Mouse (Mus musculus) embryonic facial prominence, embryonic 12.5 days (tissue): Measurements from ENCODE around the gene Cog2. TPM values are rescaled to one million over a fixed set of nuclear protein-coding genes. Genes with fewer than 3 reads are reported as not detected.

Source experiments
- ATAC-seq: fragments of 200-750 bp; cut with Nextera tagmentation; 2 replicates; pipeline ENCODE4 v1.8.0; 2017; ENCODE audit not compliant: insufficient number of reproducible peaks, insufficient read depth, low FRiP score, low TSS enrichment
- H3K27ac ChIP-seq: fragments of 300-500 bp; sonication (generic); 2 replicates; pipeline ENCODE4 v1.5.1; 2016; ENCODE audit warnings: mild to moderate bottlenecking
- H3K27me3 ChIP-seq: fragments of 300-500 bp; sonication (generic); 2 replicates; pipeline ENCODE4 v1.6.1; 2016; ENCODE audit warnings: mild to moderate bottlenecking, moderate library complexity
- H3K36me3 ChIP-seq: fragments of 300-500 bp; sonication (generic); 2 replicates; pipeline ENCODE4 v1.6.1; 2016; ENCODE audit warnings: mild to moderate bottlenecking
- H3K4me1 ChIP-seq: fragments of 300-500 bp; sonication (generic); 2 replicates; pipeline ENCODE4 v1.6.1; 2016
- H3K4me2 ChIP-seq: fragments of 300-500 bp; sonication (generic); replicated peaks from 2 replicates; pipeline ENCODE4 v1.6.1; 2016; ENCODE audit warnings: mild to moderate bottlenecking, moderate library complexity
- H3K4me3 ChIP-seq: fragments of 300-500 bp; sonication (generic); 2 replicates; pipeline ENCODE4 v1.5.1; 2016; ENCODE audit warnings: mild to moderate bottlenecking
- H3K9ac ChIP-seq: fragments of 300-500 bp; sonication (generic); 2 replicates; pipeline ENCODE4 v1.6.1; 2016; ENCODE audit warnings: mild to moderate bottlenecking, moderate library complexity
- H3K9me3 ChIP-seq: fragments of 300-500 bp; sonication (generic); 2 replicates; pipeline ENCODE4 v1.6.1; 2016; ENCODE audit warnings: mild to moderate bottlenecking, moderate library complexity
- WGBS: fragments of 180-500 bp; shearing (Covaris S2); methylation state at CpG from one replicate; pipeline ENCODE4 v1.1.7; 2016; 5-methylcytosine and 5-hydroxymethylcytosine counted together
- polyA plus RNA-seq: library from polyadenylated mRNA; unstranded; fragments of >200 nt; fragmentation: Nextera tagmentation; extraction: Ambion mirVana; gene quantifications from 2 replicates; pipeline ENCODE4 v1.2.1, GENCODE M21; 2016

Cog2 gene
- polyA plus RNA-seq, result 44.6 and 46.8 TPM in 2 replicates

DNA sequence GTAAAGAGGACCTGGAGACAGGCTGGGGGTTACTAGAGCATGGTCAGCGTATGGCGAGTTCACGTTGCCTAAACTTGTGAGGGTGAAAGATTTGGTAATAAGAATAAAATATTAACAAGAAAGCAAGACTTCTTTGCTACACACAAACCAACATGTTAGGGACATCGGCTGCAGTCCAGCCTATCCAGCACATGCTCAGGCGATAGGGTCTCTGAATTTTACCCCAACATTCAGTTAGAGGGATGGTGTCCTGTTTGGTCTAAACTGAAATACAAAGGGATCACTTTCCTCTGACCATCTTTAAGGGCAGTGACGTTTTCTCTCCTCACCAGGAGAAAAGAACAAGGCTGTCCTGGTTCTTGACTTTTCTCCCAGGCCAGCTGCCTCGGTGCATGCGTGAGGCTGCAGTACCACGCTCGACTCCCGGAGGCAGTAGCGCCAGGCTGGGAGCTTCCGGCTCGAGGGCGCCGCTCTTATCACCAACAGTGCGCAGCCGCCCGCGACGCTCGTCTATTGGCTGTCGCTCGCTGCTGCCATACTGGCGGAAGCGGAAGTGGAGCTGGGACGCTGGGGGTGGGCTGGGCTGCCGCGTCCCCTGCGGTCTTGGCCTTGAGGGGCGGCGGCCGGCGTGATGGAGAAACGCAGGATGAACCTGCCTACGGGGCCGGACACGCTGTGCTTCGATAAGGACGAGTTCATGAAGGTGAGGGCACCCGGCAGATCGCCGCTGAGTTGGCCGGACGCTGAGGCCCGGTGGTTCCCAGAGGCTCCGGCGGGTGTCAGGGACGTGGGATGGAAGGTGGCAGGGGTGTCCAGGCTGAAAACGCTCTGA is at the start of gene Cog2:
Gene Cog2 (plus strand): TSS at position 519 of the 832 bp plus-strand sequence.
- 10% methylated on average over 50 of the region's 50 CpGs for WGBS
- no peaks in the 10 kb centered on the region for H3K9me3 ChIP-seq

DNA sequence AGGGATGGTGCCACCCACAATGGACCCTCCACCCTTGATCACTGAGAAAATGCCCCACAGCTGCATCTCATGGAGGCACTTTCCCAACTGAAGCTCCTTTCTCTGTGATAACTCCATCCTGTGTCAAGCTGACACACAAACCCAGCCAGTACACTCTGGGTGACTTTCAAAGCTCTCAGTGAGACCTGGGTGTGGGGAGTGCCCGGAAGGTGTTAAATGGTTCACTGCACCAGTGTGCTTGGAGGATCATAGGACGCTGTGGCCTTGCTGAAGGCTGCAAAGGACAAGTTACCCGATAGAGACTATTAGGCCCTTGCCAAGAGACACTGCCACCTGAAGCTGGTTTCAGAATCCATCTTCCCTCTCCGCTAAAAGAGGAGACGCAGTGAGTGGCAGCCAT is 44.9 kb upstream of the Cog2 start:
- no peak overlapping the region for H3K9ac ChIP-seq
- no peak overlapping the region for H3K4me3 ChIP-seq
- H3K4me2 ChIP-seq, result no peak overlapping the region
- no peaks in the 10 kb centered on the region for H3K27me3 ChIP-seq
- ATAC-seq, result no peak
- no peaks in the 10 kb centered on the region for H3K9me3 ChIP-seq
- no peak overlapping the region for H3K27ac ChIP-seq
- no peaks in the 10 kb centered on the region for H3K4me1 ChIP-seq
- 78% methylated on average over 5 of the region's 5 CpGs for WGBS
- H3K36me3 ChIP-seq, result no peaks in the 10 kb centered on the region

More for the DNA sequence above, at the start of gene Cog2:
- peaks cover 9% of the 10 kb centered on the region for H3K4me1 ChIP-seq
- H3K27me3 ChIP-seq, result no peaks in the 10 kb centered on the region
- peaks cover under 1% of the 10 kb centered on the region for H3K36me3 ChIP-seq
- ATAC-seq, result peak; percentile 93
- no peak within 1 kb of the TSS for H3K27ac ChIP-seq
- peak within 1 kb of the TSS; percentile 89 for H3K4me3 ChIP-seq
- peak within 1 kb of the TSS; percentile 75 for H3K4me2 ChIP-seq
- H3K9ac ChIP-seq, result peak within 1 kb of the TSS; percentile 83

DNA sequence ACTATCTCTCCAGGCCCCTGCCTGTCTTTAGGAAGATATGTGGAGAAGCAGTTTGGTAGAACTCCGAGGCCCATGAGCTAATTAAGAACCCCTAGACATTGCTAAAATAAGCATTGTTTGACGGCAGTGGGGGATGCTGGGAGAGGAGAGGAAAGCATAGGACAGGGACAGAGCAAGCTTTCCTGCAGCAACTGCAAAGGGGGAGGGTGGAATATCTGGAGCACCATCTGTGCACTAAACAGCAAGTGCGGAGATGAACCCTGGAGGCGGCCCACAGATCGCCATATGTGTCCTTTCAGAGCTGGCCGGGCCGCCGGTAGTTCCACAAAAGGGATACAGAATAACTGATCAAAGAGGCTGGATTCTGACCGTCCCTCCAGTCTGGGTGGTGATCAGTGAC is 43.9 kb upstream of the Cog2 start:
- no peak for ATAC-seq
- Histone ChIP-seq H3K27me3 (no peaks in the 10 kb centered on the region), H3K4me2 (no peak overlapping the region), H3K9me3 (no peaks in the 10 kb centered on the region), H3K27ac (no peak overlapping the region), H3K4me3 (no peak overlapping the region), H3K36me3 (no peaks in the 10 kb centered on the region), H3K9ac (no peak overlapping the region), H3K4me1 (no peaks in the 10 kb centered on the region)
- 58% methylated on average over 9 of the region's 9 CpGs for WGBS

DNA sequence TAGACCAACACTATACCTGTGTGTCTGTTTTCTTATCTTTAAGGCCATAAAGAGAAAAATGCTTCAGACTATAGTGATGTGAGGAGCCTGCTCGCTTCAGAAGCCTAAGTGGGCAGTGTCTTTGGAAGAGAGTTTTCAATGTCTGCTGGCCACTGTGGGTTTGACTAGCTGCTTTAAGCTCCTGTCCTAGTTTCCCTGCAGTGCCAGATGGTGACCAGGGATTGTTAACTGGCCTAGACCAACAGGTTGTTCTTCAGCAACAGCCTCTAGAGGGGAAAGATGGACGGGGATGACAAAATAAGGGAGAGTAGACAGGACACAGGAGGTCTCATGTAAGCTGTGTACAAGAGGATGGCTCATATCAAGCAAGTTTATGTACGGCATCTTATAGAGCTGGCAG is 41.3 kb upstream of the Cog2 start:
- H3K4me3 ChIP-seq, result no peak overlapping the region
- WGBS, result 83% methylated on average over 3 of the region's 3 CpGs
- no peaks in the 10 kb centered on the region for H3K9me3 ChIP-seq
- H3K9ac ChIP-seq, result no peak overlapping the region
- ATAC-seq, result no peak
- H3K27me3 ChIP-seq, result no peaks in the 10 kb centered on the region
- H3K36me3 ChIP-seq, result no peaks in the 10 kb centered on the region
- H3K4me2 ChIP-seq, result no peak overlapping the region
- no peak overlapping the region for H3K27ac ChIP-seq
- H3K4me1 ChIP-seq, result no peaks in the 10 kb centered on the region

DNA sequence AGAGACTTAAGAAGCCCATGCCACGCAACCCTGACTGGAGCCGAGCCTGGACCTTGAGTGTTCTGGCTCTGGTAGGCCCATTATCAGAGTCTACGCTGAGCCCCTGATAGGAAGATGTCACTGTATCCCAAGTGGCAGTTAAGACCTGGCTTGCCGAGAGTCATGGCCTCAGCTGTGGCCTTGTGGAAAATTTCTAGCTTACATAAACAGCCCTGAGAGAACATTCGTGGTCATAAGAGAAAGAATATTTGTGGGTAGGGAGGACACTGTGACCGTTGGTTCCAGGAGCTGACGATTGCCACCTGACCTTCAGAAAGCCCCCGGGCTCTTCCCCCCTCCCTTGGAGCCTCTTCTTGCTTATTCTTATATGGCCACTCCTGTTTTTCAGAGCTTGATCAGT is 40.2 kb upstream of the Cog2 start:
- Histone ChIP-seq H3K4me2 (no peak overlapping the region), H3K27me3 (no peaks in the 10 kb centered on the region), H3K36me3 (no peaks in the 10 kb centered on the region), H3K4me3 (no peak overlapping the region), H3K9me3 (no peaks in the 10 kb centered on the region), H3K27ac (no peak overlapping the region), H3K4me1 (no peaks in the 10 kb centered on the region), H3K9ac (no peak overlapping the region)
- no peak for ATAC-seq
- 81% methylated on average over 8 of the region's 8 CpGs for WGBS

DNA sequence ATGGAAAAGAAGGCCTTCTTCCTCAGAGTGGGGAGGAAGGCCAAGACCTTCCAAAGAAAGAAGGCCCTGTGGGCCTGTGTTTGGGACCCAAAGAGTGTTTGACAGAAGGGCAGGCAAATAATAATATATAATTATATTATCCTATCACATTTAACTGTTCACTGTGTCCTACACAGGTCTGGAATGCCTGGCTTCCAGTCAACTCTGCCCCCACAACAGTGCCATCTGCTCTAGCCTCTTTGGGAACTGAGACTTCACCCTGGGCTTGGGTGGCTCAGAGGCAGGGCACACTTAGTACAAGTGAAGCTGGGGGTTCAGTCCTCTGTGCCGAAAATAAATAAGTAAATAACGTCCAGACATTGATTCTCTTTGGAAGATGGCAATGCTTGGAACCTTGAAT is 37.8 kb upstream of the Cog2 start:
- H3K27ac ChIP-seq, result no peak overlapping the region
- no peak for ATAC-seq
- H3K4me3 ChIP-seq, result no peak overlapping the region
- H3K9me3 ChIP-seq, result no peaks in the 10 kb centered on the region
- no peak overlapping the region for H3K9ac ChIP-seq
- no peaks in the 10 kb centered on the region for H3K36me3 ChIP-seq
- WGBS, result 84% methylated on average over 2 of the region's 2 CpGs
- H3K4me1 ChIP-seq, result 0 out of 2 replicates have a peak, but pooled peaks cover 3% of the 10 kb centered on the region
- H3K27me3 ChIP-seq, result no peaks in the 10 kb centered on the region
- H3K4me2 ChIP-seq, result no peak overlapping the region

DNA sequence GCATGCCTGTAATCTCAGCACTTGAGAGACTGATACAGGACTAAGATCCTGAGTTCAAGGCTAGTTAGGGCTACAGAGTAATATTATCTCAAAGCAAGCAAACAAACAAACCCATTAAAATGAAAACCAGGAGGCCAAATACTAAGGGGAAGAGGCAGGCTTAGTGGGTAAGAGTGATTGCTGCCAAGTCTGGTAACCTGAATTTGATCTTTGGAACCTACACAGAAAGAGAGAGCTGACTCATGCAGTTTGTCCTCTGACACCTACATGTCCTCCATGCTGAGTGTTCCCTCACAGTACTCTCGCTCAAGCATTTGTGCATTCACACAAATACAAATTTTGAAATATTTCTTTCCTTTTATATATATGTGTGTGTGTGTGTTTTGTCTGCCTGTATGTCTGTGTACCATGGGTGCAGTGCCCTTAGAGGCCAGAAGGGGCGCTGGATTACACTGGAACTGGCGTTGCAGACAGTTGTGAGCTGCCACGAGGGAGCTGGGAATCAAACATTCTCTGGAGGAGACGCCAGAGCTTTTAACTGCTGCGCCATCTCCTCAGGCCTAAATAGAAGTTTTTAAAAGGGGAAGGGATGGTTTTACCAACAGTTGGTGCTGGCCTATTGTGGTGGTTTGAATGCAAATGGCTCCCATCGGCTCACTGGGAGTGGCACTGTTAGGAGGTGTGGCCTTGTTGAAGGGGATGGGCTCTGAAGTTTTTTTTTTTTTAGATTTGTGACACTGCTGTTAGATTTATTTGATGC is 37.0 kb upstream of the Cog2 start:
- Histone ChIP-seq H3K9me3 (no peaks in the 10 kb centered on the region), H3K27ac (no peak overlapping the region), H3K9ac (no peak overlapping the region), H3K4me2 (no peak overlapping the region), H3K4me3 (no peak overlapping the region), H3K4me1 (0 out of 2 replicates have a peak, but pooled peaks cover 3% of the 10 kb centered on the region), H3K27me3 (no peaks in the 10 kb centered on the region), H3K36me3 (no peaks in the 10 kb centered on the region)
- ATAC-seq, result no peak
- 70% methylated on average over 7 of the region's 7 CpGs for WGBS

DNA sequence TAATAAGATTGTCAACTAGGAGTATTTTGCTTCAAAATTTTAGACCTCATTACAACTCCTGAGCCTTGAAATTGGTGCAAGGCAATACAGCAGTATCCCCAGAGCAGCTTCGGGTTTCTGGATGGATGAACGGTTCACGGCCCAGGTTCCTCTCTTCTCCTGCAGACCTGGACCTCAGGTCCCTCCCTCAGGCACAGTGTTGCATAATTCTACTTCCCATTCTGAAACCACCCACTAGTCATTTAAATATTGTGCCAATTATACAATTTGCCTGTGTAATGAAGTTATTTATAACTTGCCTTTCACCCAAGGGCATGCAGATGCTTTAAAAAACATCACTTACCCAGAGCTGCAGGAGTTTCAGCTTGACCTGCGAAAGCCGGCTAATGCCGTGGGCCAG is 31.3 kb upstream of the Cog2 start:
- Histone ChIP-seq H3K9me3 (no peaks in the 10 kb centered on the region), H3K9ac (no peak overlapping the region), H3K27me3 (no peaks in the 10 kb centered on the region), H3K4me1 (0 out of 2 replicates have a peak, but pooled peaks cover 3% of the 10 kb centered on the region), H3K4me2 (no peak overlapping the region), H3K36me3 (no peaks in the 10 kb centered on the region), H3K4me3 (no peak overlapping the region), H3K27ac (no peak overlapping the region)
- WGBS, result 92% methylated on average over 6 of the region's 6 CpGs
- ATAC-seq, result no peak

DNA sequence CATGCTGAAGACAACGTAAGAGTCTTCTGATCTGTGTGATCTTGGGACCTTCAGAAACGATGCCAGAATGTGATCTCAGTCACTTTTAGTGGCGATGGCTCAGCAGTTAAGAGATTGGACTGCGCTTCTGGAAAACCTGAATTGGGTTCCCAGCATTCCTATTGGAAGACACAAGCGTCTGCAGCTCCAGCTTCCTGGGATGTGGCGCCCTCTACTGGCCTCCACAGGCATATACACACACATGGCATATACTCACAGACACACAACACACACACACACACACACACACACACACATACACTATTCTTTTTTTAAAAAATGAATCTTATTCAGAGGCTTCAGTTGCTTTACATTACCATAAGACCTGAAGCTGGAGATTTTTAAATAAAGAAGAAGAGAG is 30.8 kb upstream of the Cog2 start:
- H3K4me2 ChIP-seq, result no peak overlapping the region
- H3K27ac ChIP-seq, result no peak overlapping the region
- no peak overlapping the region for H3K9ac ChIP-seq
- no peaks in the 10 kb centered on the region for H3K36me3 ChIP-seq
- H3K9me3 ChIP-seq, result no peaks in the 10 kb centered on the region
- H3K27me3 ChIP-seq, result no peaks in the 10 kb centered on the region
- WGBS, result 87% methylated on average over 6 of the region's 6 CpGs
- ATAC-seq, result no peak
- 0 out of 2 replicates have a peak, but pooled peaks cover 3% of the 10 kb centered on the region for H3K4me1 ChIP-seq
- H3K4me3 ChIP-seq, result no peak overlapping the region

DNA sequence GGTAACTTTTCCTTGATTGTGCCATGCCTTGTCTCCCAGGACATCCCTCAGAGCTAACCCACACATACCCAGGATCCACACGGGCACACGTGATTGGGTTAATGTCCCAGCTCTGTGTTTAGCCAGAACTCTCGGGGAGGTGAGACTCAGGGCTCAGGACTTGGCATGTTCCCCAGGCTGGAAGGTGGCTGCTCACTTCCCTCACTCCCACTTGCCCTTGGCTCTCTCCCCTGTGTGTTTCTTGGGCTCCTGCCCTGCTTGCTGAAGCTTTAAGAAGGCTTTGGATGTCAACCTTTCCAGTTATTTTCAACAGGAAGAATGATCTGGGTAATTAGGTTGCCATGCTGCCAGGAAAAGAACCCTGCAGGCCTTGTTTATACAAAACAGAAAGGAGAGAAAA is 26.2 kb upstream of the Cog2 start:
- ATAC-seq, result no peak
- no peaks in the 10 kb centered on the region; the same call in 1 of the 2 replicates for H3K27me3 ChIP-seq
- no peak overlapping the region for H3K4me3 ChIP-seq
- H3K27ac ChIP-seq, result no peak overlapping the region
- no peaks in the 10 kb centered on the region for H3K4me1 ChIP-seq
- no peak overlapping the region for H3K9ac ChIP-seq
- 77% methylated on average over 3 of the region's 3 CpGs for WGBS
- no peak overlapping the region for H3K4me2 ChIP-seq
- no peaks in the 10 kb centered on the region for H3K9me3 ChIP-seq
- H3K36me3 ChIP-seq, result no peaks in the 10 kb centered on the region

DNA sequence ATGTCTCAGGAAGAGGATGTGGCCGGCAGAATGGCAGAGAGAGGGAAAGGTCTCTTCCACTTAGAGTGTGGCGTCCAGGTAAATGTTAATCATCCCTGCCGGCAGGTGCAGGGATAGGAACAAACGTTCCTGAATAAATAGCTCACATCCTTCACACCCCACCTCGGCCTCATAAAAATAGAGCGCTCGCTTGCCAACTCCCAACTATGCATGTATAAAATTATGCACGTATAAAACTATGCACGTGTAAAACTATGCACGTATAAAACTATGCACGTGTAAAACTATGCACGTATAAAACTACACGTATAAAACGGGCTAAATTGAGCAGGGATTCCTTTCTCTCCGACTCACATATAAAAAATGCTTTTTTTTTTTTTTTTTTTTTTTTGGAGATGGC is 25.6 kb upstream of the Cog2 start:
- Histone ChIP-seq H3K4me2 (no peak overlapping the region), H3K27ac (no peak overlapping the region), H3K27me3 (no peaks in the 10 kb centered on the region; the same call in 1 of the 2 replicates), H3K4me3 (no peak overlapping the region), H3K9ac (no peak overlapping the region), H3K36me3 (no peaks in the 10 kb centered on the region), H3K9me3 (no peaks in the 10 kb centered on the region), H3K4me1 (no peaks in the 10 kb centered on the region)
- WGBS, result 86% methylated on average over 15 of the region's 15 CpGs
- no peak for ATAC-seq

DNA sequence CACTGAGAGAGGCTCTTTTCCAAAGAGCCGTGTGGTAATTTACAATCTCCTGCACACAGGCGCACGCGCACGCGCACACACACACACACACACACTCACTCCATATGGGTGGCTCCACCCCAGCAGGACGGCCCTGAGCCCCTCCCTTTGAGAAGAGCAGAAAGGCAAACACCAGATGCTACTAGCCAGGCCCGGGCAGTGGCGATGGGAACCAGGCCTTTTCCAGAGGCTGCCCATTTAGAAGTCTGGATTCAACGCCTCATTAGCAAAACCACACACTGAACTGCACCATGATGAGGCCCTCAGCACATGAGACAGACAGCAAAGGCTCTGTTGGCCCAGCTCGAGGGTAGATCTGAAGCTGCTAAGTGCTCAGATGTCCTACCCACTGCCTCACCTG is 24.9 kb upstream of the Cog2 start:
- no peaks in the 10 kb centered on the region; the same call in 1 of the 2 replicates for H3K27me3 ChIP-seq
- no peaks in the 10 kb centered on the region for H3K36me3 ChIP-seq
- H3K4me2 ChIP-seq, result no peak overlapping the region
- H3K4me1 ChIP-seq, result no peaks in the 10 kb centered on the region
- no peak for ATAC-seq
- no peak overlapping the region for H3K4me3 ChIP-seq
- H3K27ac ChIP-seq, result no peak overlapping the region
- H3K9ac ChIP-seq, result no peak overlapping the region
- H3K9me3 ChIP-seq, result no peaks in the 10 kb centered on the region
- 75% methylated on average over 11 of the region's 11 CpGs for WGBS
